Mouse (Mus musculus) hindbrain, embryonic 16.5 days (tissue): Measurements from ENCODE around the gene Cdh20. TPM values are rescaled to one million over a fixed set of nuclear protein-coding genes. Genes with fewer than 3 reads are reported as not detected.
"Not testable (repeated sequence)": the region's sequence is repeated elsewhere in the genome, so short reads cannot be mapped to it uniquely, and the experiment has no call there.

Experiments used
- ATAC-seq: fragments of 200-750 bp; cut with Nextera tagmentation; 2 replicates; pipeline ENCODE4 v1.8.0; 2017; ENCODE audit warnings: moderate TSS enrichment, moderate library complexity
- H3K27ac ChIP-seq: fragments of 300-500 bp; sonication (generic); 2 replicates; pipeline ENCODE4 v1.5.1; 2014; ENCODE audit warnings: low read depth, mild to moderate bottlenecking, control low read depth, low read length, moderate library complexity
- H3K27me3 ChIP-seq: fragments of 300-500 bp; sonication (generic); replicated peaks from 2 replicates; pipeline ENCODE4 v1.6.1; 2014; ENCODE audit warnings: low read length; ENCODE audit not compliant: control insufficient read depth, insufficient read depth
- H3K36me3 ChIP-seq: fragments of 300-500 bp; sonication (generic); 2 replicates; pipeline ENCODE4 v1.6.1; 2014; ENCODE audit warnings: mild to moderate bottlenecking, low read length, moderate library complexity, mixed read lengths; ENCODE audit not compliant: control insufficient read depth, insufficient read depth
- H3K4me1 ChIP-seq: fragments of 300-500 bp; sonication (generic); 2 replicates; pipeline ENCODE4 v1.6.1; 2014; ENCODE audit warnings: low read depth, low read length; ENCODE audit not compliant: control insufficient read depth, insufficient read depth
- H3K4me2 ChIP-seq: fragments of 300-500 bp; sonication (generic); 2 replicates; pipeline ENCODE4 v1.6.1; 2014; ENCODE audit warnings: mild to moderate bottlenecking, low read length, control low read depth, moderate library complexity
- H3K4me3 ChIP-seq: fragments of 300-500 bp; sonication (generic); 2 replicates; pipeline ENCODE4 v1.5.1; 2014; ENCODE audit warnings: mild to moderate bottlenecking, low read length, control low read depth, moderate library complexity
- H3K9ac ChIP-seq: fragments of 300-500 bp; sonication (generic); 2 replicates; pipeline ENCODE4 v1.6.1; 2014; ENCODE audit warnings: low read depth, mild to moderate bottlenecking, control low read depth, low read length, moderate library complexity
- H3K9me3 ChIP-seq: fragments of 300-500 bp; sonication (generic); 2 replicates; pipeline ENCODE4 v1.6.1; 2014; ENCODE audit warnings: mild to moderate bottlenecking, low read length, moderate library complexity; ENCODE audit not compliant: control insufficient read depth
- WGBS: fragments of 180-500 bp; shearing (Covaris S2); extraction: QIAGEN DNeasy Blood & Tissue Kit; methylation state at CpG from one replicate; pipeline ENCODE4 v1.1.7; 2014; 5-methylcytosine and 5-hydroxymethylcytosine counted together
- polyA plus RNA-seq: library from polyadenylated mRNA; unstranded; fragments of >200 nt; fragmentation: Nextera tagmentation; extraction: Ambion mirVana; gene quantifications from 2 replicates; pipeline ENCODE4 v1.2.1, GENCODE M21; 2015

Gene Cdh20
- polyA plus RNA-seq, 1 experiment from 2014 or later, result 5.6 TPM

GRCm38 (mm10) chr1:104944470-104945109 is 176.3 kb downstream of the Cdh20 start:
- 11% methylated on average over 2 of the region's 2 CpGs for WGBS
- Histone ChIP-seq H3K9me3 (no peaks in the 10 kb centered on the region), H3K4me1 (no peaks in the 10 kb centered on the region), H3K4me3 (no peak overlapping the region), H3K4me2 (no peak overlapping the region), H3K9ac (no peak overlapping the region), H3K36me3 (no peaks in the 10 kb centered on the region), H3K27ac (no peak overlapping the region), H3K27me3 (no peaks in the 10 kb centered on the region)
- ATAC-seq, result peak; percentile 96

- Histone ChIP-seq H3K36me3 (no peaks in the 10 kb centered on the region), H3K4me3 (no peak overlapping the region), H3K9me3 (no peaks in the 10 kb centered on the region), H3K27ac (no peak overlapping the region), H3K4me2 (no peak overlapping the region), H3K27me3 (no peaks in the 10 kb centered on the region), H3K4me1 (no peaks in the 10 kb centered on the region), H3K9ac (no peak overlapping the region)
- WGBS, result 90% methylated on average over 2 of the region's 2 CpGs
- ATAC-seq, result peak; percentile 32; the same call in 1 of the 2 replicates
Measured at GRCm38 (mm10) chr1:104945110-104945489, 176.8 kb downstream of the Cdh20 start.

GRCm38 (mm10) chr1:104949640-104950039 is 181.3 kb downstream of the Cdh20 start:
- not testable (repeated sequence) for H3K36me3 ChIP-seq, ATAC-seq, H3K4me2 ChIP-seq, H3K9me3 ChIP-seq, H3K27ac ChIP-seq, H3K4me3 ChIP-seq, H3K4me1 ChIP-seq, H3K27me3 ChIP-seq, H3K9ac ChIP-seq
- WGBS, result 80% methylated on average over 2 of the region's 2 CpGs

GRCm38 (mm10) chr1:104957046-104957445 is 188.7 kb downstream of the Cdh20 start:
- Histone ChIP-seq H3K4me3 (no peak overlapping the region), H3K27ac (no peak overlapping the region), H3K36me3 (no peaks in the 10 kb centered on the region), H3K27me3 (no peaks in the 10 kb centered on the region), H3K9me3 (no peaks in the 10 kb centered on the region), H3K9ac (no peak overlapping the region), H3K4me2 (no peak overlapping the region), H3K4me1 (no peaks in the 10 kb centered on the region)
- 27% methylated on average over 6 of the region's 6 CpGs for whole genome bisulfite sequencing
- ATAC-seq, result peak; percentile 73; the same call in 1 of the 2 replicates

GRCm38 (mm10) chr1:104961670-104962069 is 193.3 kb downstream of the Cdh20 start:
- 90% methylated on average over 3 of the region's 3 CpGs for WGBS
- ATAC-seq, result no peak

GRCm38 (mm10) chr1:104962257-104962656 is 193.9 kb downstream of the Cdh20 start:
- 65% methylated on average over 4 of the region's 4 CpGs for WGBS
- H3K27me3 ChIP-seq, result no peaks in the 10 kb centered on the region
- no peaks in the 10 kb centered on the region for H3K36me3 ChIP-seq
- no peak for ATAC-seq
- no peak overlapping the region for H3K9ac ChIP-seq
- H3K4me2 ChIP-seq, result no peak overlapping the region
- no peaks in the 10 kb centered on the region for H3K9me3 ChIP-seq
- no peaks in the 10 kb centered on the region for H3K4me1 ChIP-seq
- H3K4me3 ChIP-seq, result no peak overlapping the region
- no peak overlapping the region for H3K27ac ChIP-seq

More at GRCm38 (mm10) chr1:104961670-104962069, 193.3 kb downstream of the Cdh20 start:
- Histone ChIP-seq H3K4me1 (no peaks in the 10 kb centered on the region), H3K36me3 (no peaks in the 10 kb centered on the region), H3K9ac (no peak overlapping the region), H3K4me3 (no peak overlapping the region), H3K27me3 (no peaks in the 10 kb centered on the region), H3K4me2 (no peak overlapping the region), H3K9me3 (no peaks in the 10 kb centered on the region), H3K27ac (no peak overlapping the region)

- ATAC-seq, result peak; percentile 54; the same call in 1 of the 2 replicates
- 57% methylated on average over 2 of the region's 2 CpGs for whole genome bisulfite sequencing
- no peak overlapping the region for H3K4me2 ChIP-seq
- H3K36me3 ChIP-seq, result no peaks in the 10 kb centered on the region
- H3K4me1 ChIP-seq, result no peaks in the 10 kb centered on the region
- no peaks in the 10 kb centered on the region for H3K27me3 ChIP-seq
- H3K9me3 ChIP-seq, result no peaks in the 10 kb centered on the region
- no peak overlapping the region for H3K4me3 ChIP-seq
- H3K9ac ChIP-seq, result no peak overlapping the region
- no peak overlapping the region for H3K27ac ChIP-seq
Measured at GRCm38 (mm10) chr1:104979068-104979467, 210.7 kb downstream of the Cdh20 start.

GRCm38 (mm10) chr1:104980273-104980672 is 211.9 kb downstream of the Cdh20 start:
- no peak for ATAC-seq
- WGBS, result 81% methylated on average over 1 of the region's 1 CpGs

GRCm38 (mm10) chr1:104986222-104986973 is 218.1 kb downstream of the Cdh20 start:
- WGBS, result 26% methylated on average over 5 of the region's 5 CpGs
- Histone ChIP-seq H3K4me3 (no peak overlapping the region), H3K9me3 (no peaks in the 10 kb centered on the region), H3K36me3 (no peaks in the 10 kb centered on the region), H3K27ac (no peak overlapping the region), H3K9ac (no peak overlapping the region), H3K27me3 (no peaks in the 10 kb centered on the region), H3K4me2 (no peak overlapping the region), H3K4me1 (no peaks in the 10 kb centered on the region)
- peak; percentile 79 for ATAC-seq

More at GRCm38 (mm10) chr1:104980273-104980672, 211.9 kb downstream of the Cdh20 start:
- Histone ChIP-seq H3K9ac (no peak overlapping the region), H3K4me1 (no peaks in the 10 kb centered on the region), H3K4me2 (no peak overlapping the region), H3K9me3 (no peaks in the 10 kb centered on the region), H3K36me3 (no peaks in the 10 kb centered on the region), H3K27ac (no peak overlapping the region), H3K4me3 (no peak overlapping the region), H3K27me3 (no peaks in the 10 kb centered on the region)
